Mouse (Mus musculus): ENCODE data around the gene Olfr1417.

Gene Olfr1417

GRCm38 (mm10) chr19:11811688-11812365, 27.2 kb downstream of the Olfr1417 start:
- in situ Hi-C loops (cut with MboI, MseI), result loop anchor here in 1 of 2 experiments (10.0 kb wide), 1 partner anchor 683 kb away; no protein-coding TSS in a partner anchor

GRCm38 (mm10) chr19:11810856-11811255, 28.2 kb downstream of the Olfr1417 start:
- in situ Hi-C loops (cut with MboI, MseI), result loop anchor here in 1 of 2 experiments (10.0 kb wide), 1 partner anchor 684 kb away; no protein-coding TSS in a partner anchor

- in situ Hi-C loops (cut with MboI, MseI), result loop anchor here in 1 of 2 experiments (10.0 kb wide), 1 partner anchor 685 kb away; no protein-coding TSS in a partner anchor
Measured at GRCm38 (mm10) chr19:11810003-11810758, 28.8 kb downstream of the Olfr1417 start.

GRCm38 (mm10) chr19:11808452-11808851, 30.6 kb downstream of the Olfr1417 start:
- in situ Hi-C loops (cut with MboI, MseI), result loop anchor here in 1 of 2 experiments (5.0 kb wide), 1 partner anchor 36 kb away; the partner anchor contains the start of gene Mrpl16

GRCm38 (mm10) chr19:11807822-11808221, 31.2 kb downstream of the Olfr1417 start:
- in situ Hi-C loops (cut with MboI, MseI), result loop anchor here in 1 of 2 experiments (5.0 kb wide), 1 partner anchor 36 kb away; the partner anchor contains the start of gene Mrpl16

GRCm38 (mm10) chr19:11807251-11807650, 31.8 kb downstream of the Olfr1417 start:
- in situ Hi-C loops (cut with MboI, MseI), result loop anchor here in 1 of 2 experiments (5.0 kb wide), 1 partner anchor 35 kb away; the partner anchor contains the start of gene Mrpl16

- in situ Hi-C loops (cut with MboI, MseI), result no loop called here
Measured at GRCm38 (mm10) chr19:11804423-11804822, 34.6 kb downstream of the Olfr1417 start.

GRCm38 (mm10) chr19:11800531-11801315, 38.3 kb downstream of the Olfr1417 start:
- in situ Hi-C loops (cut with MboI, MseI), result no loop called here

- in situ Hi-C loops (cut with MboI, MseI), result no loop called here
Measured at GRCm38 (mm10) chr19:11794447-11794846, 44.6 kb downstream of the Olfr1417 start.

GRCm38 (mm10) chr19:11793741-11794359, 45.2 kb downstream of the Olfr1417 start:
- in situ Hi-C loops (cut with MboI, MseI), result no loop called here

- in situ Hi-C loops (cut with MboI, MseI), result no loop called here
Measured at GRCm38 (mm10) chr19:11791825-11792224, 47.2 kb downstream of the Olfr1417 start.

- in situ Hi-C loops (cut with MboI, MseI), result loop anchor here in 1 of 2 experiments (5.0 kb wide), 1 partner anchor 43 kb away; no protein-coding TSS in a partner anchor
Measured at GRCm38 (mm10) chr19:11788876-11789275, 50.1 kb downstream of the Olfr1417 start.

- in situ Hi-C loops (cut with MboI, MseI), result loop anchor here in 1 of 2 experiments (5.0 kb wide), 1 partner anchor 44 kb away; no protein-coding TSS in a partner anchor
Measured at GRCm38 (mm10) chr19:11787826-11788225, 51.2 kb downstream of the Olfr1417 start.

- in situ Hi-C loops (cut with MboI, MseI), result loop anchor here in 1 of 2 experiments (5.0 kb wide), 1 partner anchor 47 kb away; no protein-coding TSS in a partner anchor
Measured at GRCm38 (mm10) chr19:11785409-11786154, 53.4 kb downstream of the Olfr1417 start.

GRCm38 (mm10) chr19:11777191-11777865, 61.7 kb downstream of the Olfr1417 start:
- in situ Hi-C loops (cut with MboI, MseI), result loop anchor here (10.0 kb wide), 2 partner anchors 137 to 147 kb away; partner anchors contain the start of gene Patl1 (in 1 of the 2)

Measured in T-helper 17 cell (primary cell).